Mouse (Mus musculus) cortical plate, adult 2 months (tissue): Measurements from ENCODE around the gene Fhl5.

Experiments
- CTCF ChIP-seq: fragments of 200-500 bp; IDR thresholded peaks from 2 replicates; pipeline ENCODE4 v1.5.1; 2011; ENCODE audit warnings: mild to moderate bottlenecking, control low read depth, low read length; ENCODE audit not compliant: insufficient read depth; ENCODE audit errors: extremely low read depth
- POLR2A ChIP-seq: fragments of 200-500 bp; IDR thresholded peaks from 2 replicates; pipeline ENCODE4 v1.6.1; 2011; ENCODE audit warnings: mild to moderate bottlenecking, low read length, control low read depth; ENCODE audit not compliant: insufficient read depth; ENCODE audit errors: extremely low read depth

GRCm38 (mm10) chr4:25271926-25272325 is 29.2 kb upstream of the Fhl5 start:
- TF ChIP-seq POLR2A (no peak), CTCF (no peak)
